Mouse (Mus musculus): Measurements from ENCODE around the gene Tango2. TPM values are rescaled to one million over a fixed set of nuclear protein-coding genes. Genes with fewer than 3 reads are reported as not detected.
"Not testable (repeated sequence)": the region's sequence is repeated elsewhere in the genome, so short reads cannot be mapped to it uniquely, and the experiment has no call there.

Tango2 gene
- total RNA-seq, 2 experiments from 2014 or later, result 42.3 to 45.5 TPM

GRCm38 (mm10) chr16:18343778-18344177 is 4.1 kb downstream of the Tango2 start:
- DNase-seq (ENCODE audit: low spot score in 2 of 2), result peak; percentile 96 to 97

- DNase-seq (ENCODE audit: low spot score in 2 of 2), result no peak
Observed at GRCm38 (mm10) chr16:18342650-18343570, 5.0 kb downstream of the Tango2 start.

GRCm38 (mm10) chr16:18342076-18342475 is 5.8 kb downstream of the Tango2 start:
- no peak for DNase-seq (ENCODE audit: low spot score in 2 of 2)

- DNase-seq (ENCODE audit: low spot score in 2 of 2), result no peak
Observed at GRCm38 (mm10) chr16:18341605-18342004, 6.3 kb downstream of the Tango2 start.

- DNase-seq (ENCODE audit: low spot score in 2 of 2), result no peak
Observed at GRCm38 (mm10) chr16:18339866-18340265, 8.0 kb downstream of the Tango2 start.

GRCm38 (mm10) chr16:18337261-18337660 is 10.6 kb downstream of the Tango2 start:
- DNase-seq (ENCODE audit: low spot score in 2 of 2), result no peak

- no peak for DNase-seq (ENCODE audit: low spot score in 2 of 2)
Observed at GRCm38 (mm10) chr16:18335981-18336380, 11.9 kb downstream of the Tango2 start.

GRCm38 (mm10) chr16:18333976-18334375 is 13.9 kb downstream of the Tango2 start:
- no peak for DNase-seq (ENCODE audit: low spot score in 2 of 2)

GRCm38 (mm10) chr16:18328524-18328923 is 19.4 kb downstream of the Tango2 start:
- DNase-seq (ENCODE audit: low spot score in 2 of 2), result no peak

- no peak for DNase-seq (ENCODE audit: low spot score in 2 of 2)
Observed at GRCm38 (mm10) chr16:18327936-18328335, 20.0 kb downstream of the Tango2 start.

GRCm38 (mm10) chr16:18325741-18326140 is 22.2 kb downstream of the Tango2 start:
- DNase-seq (ENCODE audit: low spot score in 2 of 2), result no peak

GRCm38 (mm10) chr16:18324031-18324430 is 23.9 kb downstream of the Tango2 start:
- DNase-seq (ENCODE audit: low spot score in 2 of 2), result no peak

- DNase-seq (ENCODE audit: low spot score in 2 of 2), result no peak
Observed at GRCm38 (mm10) chr16:18323460-18323859, 24.4 kb downstream of the Tango2 start.

- no peak for DNase-seq (ENCODE audit: low spot score in 2 of 2)
Observed at GRCm38 (mm10) chr16:18321443-18321842, 26.5 kb downstream of the Tango2 start.

GRCm38 (mm10) chr16:18318992-18319391 is 28.9 kb downstream of the Tango2 start:
- DNase-seq (ENCODE audit: low spot score in 2 of 2), result no peak

GRCm38 (mm10) chr16:18308159-18308558 is 39.7 kb downstream of the Tango2 start:
- no peak for DNase-seq (ENCODE audit: low spot score in 2 of 2)

GRCm38 (mm10) chr16:18289614-18290013 is 58.3 kb downstream of the Tango2 start:
- not testable (repeated sequence) for DNase-seq (ENCODE audit: low spot score in 2 of 2)

GRCm38 (mm10) chr16:18289067-18289588 is 58.8 kb downstream of the Tango2 start, which contains the start of gene Dgcr8:
Dgcr8 (minus strand) TSS chr16:18289246.
- DNase-seq (ENCODE audit: low spot score in 2 of 2), result peak; percentile 92 to 95

- DNase-seq (ENCODE audit: low spot score in 2 of 2), result peak in 1 of 2 experiments; percentile 64
Observed at GRCm38 (mm10) chr16:18288581-18289061, 59.3 kb downstream of the Tango2 start.

- DNase-seq (ENCODE audit: low spot score in 2 of 2), result no peak
Observed at GRCm38 (mm10) chr16:18288166-18288565, 59.7 kb downstream of the Tango2 start.

GRCm38 (mm10) chr16:18275166-18275565 is 72.7 kb downstream of the Tango2 start:
- DNase-seq (ENCODE audit: low spot score in 2 of 2), result no peak

- DNase-seq (ENCODE audit: low spot score in 2 of 2), result no peak
Observed at GRCm38 (mm10) chr16:18268182-18268581, 79.7 kb downstream of the Tango2 start.

All from adrenal gland, postnatal 4 days (tissue).